Mouse (Mus musculus): ENCODE measurements around the gene Cacna2d2.

The Cacna2d2 gene

DNA sequence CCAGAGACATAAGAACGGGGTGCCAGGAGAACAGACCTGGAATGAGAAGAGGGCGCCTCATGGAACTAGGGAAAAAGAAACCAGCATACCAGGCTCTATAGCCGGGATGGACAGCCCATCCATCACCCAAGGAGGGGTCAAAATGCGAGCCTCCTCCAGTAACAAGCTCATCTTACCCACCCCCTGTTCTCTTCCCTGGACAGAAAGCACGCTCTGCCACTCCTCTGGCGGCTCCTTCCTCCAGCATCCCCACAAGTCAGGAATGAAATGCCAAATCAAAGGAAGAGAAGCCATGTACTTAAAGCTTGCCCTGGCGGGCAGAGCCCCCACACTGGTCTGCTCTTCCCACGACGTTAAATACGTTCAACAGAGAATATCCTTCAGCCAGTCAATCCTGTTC is 141.6 kb downstream of the Cacna2d2 start:
- no peak for DNase-seq (ENCODE audit: low spot score)

DNA sequence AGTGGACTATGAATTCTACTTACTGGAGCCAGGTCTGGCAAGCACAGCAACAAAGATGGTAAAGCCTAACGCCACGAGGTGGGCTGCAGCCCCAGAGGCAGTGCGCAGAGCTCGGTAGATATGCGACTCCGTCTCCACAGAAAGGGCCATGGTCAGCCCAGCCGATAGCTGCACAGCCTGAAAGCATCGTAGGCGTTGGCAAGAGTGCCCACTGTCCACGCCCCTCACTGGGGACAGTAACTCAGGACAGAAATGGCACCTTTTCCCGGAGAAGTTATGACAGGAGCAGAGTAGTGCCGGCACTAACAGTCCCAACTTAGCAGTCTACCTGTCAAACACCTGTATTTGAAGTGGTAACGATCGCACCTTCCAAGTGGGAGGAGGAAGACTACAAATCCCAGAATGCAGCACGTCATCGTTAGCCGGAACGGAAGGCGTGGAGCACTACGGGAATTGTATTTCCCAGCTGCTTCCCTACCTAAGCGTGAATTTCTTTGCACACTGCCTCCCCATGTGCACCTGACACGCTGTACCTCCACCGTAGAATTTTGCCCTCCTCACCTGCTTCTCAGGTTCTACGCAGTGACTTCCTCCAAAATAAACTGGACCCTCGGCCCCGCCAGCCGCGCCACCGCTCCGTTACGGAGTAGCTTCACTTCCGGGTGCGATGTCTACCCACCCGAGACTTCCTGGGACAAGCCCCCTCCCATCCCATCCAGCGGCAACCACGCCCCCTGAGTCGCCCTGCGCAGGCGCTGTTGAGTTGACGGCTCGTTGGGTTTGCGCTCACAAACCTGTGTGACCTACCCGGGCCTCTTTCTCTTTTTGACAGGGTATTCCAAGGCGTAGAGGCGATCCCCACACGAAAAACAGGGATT is 142.3 kb downstream of the Cacna2d2 start, which contains the start of the genes Cyb561d2 and Nprl2:
Gene Cyb561d2 (minus strand): TSS at position 720 of the 878 bp plus-strand sequence.
Gene Nprl2 (plus strand): TSS at position 753 of the 878 bp plus-strand sequence.
- DNase-seq (ENCODE audit: low spot score), result peak; percentile 95

DNA sequence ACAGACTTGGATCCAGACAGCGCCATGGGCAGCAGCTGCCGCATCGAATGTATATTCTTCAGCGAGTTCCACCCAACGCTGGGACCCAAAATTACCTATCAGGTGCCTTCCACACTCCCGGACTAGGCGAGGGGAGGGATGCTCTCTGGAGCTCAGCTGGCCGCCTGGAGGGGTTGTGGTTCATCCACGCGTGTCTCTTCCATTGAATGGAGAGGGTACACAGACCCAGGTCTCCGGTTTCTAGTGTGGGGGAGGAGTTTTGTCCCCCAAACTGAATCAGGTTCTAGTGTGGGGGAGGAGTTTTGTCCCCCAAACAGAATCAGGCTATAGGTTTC is 142.9 kb downstream of the Cacna2d2 start:
- no peak for DNase-seq (ENCODE audit: low spot score)

DNA sequence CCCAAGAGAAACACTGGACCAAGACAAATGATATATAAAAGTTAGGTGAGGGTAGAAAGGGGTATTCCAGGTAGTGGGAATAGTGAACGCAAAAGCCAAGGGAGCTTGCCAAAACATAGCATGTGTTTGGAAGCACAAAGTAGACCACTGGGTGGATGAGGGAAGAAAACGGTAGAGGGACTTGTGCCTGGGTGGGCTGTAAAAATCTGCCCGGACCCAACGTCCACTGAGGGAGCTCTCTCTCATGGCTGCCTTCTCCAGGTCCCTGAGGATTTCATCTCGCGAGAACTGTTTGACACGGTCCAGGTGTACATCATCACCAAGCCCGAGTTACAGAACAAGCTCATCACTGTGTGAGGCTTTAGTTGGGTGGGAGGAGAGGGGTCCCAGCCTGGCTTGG is 143.3 kb downstream of the Cacna2d2 start:
- peak; percentile 35 for DNase-seq (ENCODE audit: low spot score)

DNA sequence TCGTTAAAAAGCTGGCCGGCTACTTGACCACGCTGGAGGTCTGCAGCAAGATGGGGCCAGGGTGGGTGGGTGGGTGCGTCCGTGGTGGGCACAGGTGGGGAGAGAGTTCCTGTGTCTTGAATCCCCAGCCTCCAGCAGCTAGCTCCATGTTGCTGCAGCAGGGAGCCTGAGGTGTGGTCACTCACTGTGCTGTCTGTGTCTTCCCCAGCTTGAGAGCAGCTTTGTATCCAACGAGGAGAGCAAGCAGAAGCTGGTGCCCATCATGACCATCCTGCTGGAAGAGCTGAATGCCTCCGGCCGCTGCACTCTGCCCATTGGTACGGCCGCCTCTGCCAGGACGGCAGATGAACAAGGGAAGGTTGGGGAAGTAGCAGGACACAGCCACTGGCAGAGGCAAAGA is 143.9 kb downstream of the Cacna2d2 start:
- no peak for DNase-seq (ENCODE audit: low spot score)

DNA sequence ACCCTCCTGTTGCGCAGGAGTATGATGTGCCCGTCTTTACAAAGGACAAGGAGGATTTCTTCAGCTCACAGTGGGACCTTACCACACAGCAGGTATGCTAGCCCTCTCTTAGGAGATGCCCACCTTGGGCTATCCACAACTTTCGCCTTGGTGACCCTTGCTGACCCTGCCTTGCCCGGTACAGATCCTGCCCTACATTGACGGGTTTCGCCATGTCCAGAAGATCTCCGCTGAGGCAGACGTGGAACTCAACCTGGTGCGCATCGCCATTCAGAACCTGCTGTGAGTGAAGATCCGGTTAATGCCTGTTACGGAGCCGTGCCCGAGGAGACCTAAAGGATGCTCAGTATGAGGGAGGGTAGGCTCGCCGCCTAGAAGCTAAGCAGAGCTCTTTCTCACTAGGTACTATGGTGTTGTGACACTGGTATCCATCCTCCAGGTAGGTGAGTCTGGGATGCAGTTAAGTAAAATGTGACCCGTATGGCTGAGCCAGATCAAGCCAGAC is 144.8 kb downstream of the Cacna2d2 start:
- DNase-seq (ENCODE audit: low spot score), result no peak

DNA sequence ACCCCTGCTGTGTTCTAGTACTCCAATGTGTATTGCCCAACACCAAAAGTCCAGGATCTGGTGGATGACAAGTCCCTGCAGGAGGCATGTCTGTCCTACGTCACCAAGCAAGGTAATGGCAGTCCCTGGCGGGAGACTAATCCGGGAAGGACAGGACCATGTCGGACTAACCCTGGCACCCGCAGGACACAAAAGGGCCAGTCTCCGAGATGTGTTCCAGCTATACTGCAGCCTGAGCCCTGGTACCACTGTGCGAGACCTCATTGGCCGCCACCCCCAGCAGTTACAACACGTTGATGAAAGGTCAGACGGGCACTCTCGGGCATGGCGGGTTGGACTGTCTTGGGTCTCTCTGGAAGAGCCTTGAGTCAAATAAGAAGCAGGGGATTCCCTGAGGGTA is 145.3 kb downstream of the Cacna2d2 start:
- no peak for DNase-seq (ENCODE audit: low spot score)

DNA sequence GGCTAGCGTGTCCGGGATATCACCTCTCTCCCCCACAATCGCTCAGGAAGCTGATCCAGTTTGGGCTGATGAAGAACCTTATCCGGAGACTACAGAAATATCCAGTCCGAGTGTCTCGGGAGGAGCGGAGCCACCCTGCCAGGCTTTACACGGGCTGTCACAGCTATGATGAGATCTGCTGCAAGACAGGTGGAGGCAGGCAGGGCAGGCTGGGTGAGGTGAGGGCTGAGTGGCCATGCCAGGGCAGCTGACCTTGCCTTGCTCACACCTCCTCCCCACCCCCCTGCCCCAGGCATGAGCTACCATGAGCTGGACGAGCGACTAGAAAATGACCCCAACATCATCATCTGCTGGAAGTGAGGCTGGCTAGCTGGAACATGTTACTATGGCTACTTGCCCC is 145.8 kb downstream of the Cacna2d2 start:
- no peak for DNase-seq (ENCODE audit: low spot score)

DNA sequence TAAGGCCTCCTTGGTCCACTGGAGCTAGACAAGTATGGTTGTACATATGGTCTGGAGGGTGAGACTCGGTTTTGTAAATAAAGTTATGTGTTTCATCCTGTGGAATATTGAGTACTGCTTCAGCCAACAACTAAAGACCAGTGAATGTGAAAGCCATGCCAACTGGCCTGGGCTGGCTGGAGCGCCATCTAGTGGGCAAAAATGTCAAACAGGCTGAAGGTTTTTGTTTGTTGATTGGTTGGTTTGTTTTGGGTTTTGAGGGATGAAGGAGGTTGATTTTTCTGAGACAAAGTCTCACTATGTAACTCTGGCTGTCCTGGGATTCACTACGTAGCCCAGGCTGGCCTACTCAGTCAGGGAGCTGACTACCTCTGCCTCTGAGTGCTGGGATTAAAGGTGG is 146.2 kb downstream of the Cacna2d2 start:
- DNase-seq (ENCODE audit: low spot score), result peak; percentile 77

DNA sequence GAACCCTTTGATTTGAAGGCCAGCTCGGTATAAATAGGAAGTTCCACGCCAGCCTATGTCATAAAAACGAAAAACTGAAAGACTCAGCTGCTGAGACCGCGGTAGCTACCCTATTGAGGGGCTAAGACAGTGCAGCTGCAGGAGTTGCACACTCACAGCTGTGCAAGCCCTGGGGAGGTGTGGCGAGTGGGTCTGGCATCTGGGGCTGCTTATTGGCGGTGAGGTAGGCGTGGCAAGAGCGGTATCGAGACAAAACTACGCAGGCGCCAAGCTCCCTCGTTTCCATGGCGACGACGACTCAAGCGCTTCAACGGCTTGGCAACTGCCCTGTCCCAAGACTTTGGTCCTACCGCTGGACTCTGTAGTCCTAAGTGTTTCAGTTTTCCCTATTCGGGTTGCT is 147.6 kb downstream of the Cacna2d2 start, which contains the start of gene Zmynd10:
Gene Zmynd10 (plus strand): TSS at position 273 of the 400 bp plus-strand sequence.
- DNase-seq (ENCODE audit: low spot score), result peak; percentile 93

DNA sequence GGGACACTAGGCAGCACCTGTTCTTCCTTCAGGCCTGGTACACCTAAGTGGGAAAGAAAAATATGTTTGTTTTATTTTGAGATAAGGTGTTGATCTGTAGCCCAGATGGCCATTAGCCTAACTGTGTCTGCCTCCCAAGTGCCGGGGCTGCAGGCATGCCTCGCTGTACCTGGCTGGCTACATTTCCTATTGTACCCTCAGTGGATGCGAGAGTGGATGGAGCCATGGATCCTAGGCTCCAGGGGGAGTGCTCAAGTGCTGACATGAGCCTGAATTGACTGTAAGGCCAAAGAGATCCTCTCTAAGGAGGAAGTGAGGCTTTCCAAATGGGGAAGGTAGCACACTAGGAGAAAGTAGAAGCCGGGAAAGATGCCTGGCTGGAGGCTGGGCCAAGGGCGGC is 148.5 kb downstream of the Cacna2d2 start:
- DNase-seq (ENCODE audit: low spot score), result no peak

DNA sequence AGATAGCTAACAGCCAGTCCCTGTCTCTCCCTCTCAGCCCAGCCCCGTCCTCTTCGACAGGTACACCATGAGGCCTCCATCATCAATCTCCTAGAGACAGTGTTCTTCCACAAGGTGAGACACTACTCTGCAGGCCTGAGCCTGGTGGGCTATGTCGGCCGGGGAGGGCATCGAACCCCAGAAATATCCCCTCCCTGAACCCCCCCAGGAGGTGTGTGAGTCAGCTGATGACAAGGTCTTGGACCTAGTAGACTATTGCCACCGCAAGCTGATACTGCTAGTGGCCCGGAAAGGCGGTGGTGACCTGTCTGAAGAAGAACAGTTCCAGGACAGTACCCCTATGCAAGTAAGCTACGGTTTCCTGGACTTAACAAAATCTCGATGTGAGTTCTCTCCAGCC is 149.4 kb downstream of the Cacna2d2 start:
- no peak for DNase-seq (ENCODE audit: low spot score)

DNA sequence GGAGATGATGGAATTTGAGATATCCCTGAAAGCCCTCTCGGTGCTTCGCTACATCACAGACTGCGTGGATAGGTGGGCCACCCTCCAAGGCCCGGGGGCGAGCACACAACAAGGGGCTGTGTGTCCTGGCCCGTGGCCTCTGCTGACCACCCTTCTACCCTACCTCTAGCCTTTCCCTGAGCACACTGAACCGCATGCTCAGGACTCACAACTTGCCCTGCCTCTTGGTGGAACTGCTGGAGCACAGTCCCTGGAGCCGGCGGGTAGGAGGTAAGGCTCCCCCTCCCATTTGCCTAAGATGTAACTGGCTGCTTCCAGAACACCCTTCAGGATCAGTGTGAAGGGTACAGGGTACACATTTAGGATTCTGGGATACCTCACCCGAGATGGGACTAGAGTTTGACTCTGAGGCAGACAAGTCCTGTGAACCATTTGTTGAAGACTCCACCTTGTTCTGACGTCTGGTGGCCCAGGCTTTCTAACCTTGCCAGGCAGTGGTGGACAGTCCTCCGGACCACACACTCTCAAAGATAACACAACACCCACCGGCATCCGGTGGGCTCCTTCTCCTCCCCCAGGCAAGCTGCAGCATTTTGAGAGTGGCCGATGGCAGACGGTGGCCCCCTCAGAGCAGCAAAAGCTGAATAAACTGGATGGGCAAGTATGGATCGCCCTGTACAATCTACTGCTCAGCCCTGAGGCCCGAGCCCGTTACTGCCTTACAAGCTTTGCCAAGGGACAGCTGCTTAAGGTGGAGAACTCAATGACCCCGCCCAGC is 150.1 kb downstream of the Cacna2d2 start:
- no peak for DNase-seq (ENCODE audit: low spot score)

DNA sequence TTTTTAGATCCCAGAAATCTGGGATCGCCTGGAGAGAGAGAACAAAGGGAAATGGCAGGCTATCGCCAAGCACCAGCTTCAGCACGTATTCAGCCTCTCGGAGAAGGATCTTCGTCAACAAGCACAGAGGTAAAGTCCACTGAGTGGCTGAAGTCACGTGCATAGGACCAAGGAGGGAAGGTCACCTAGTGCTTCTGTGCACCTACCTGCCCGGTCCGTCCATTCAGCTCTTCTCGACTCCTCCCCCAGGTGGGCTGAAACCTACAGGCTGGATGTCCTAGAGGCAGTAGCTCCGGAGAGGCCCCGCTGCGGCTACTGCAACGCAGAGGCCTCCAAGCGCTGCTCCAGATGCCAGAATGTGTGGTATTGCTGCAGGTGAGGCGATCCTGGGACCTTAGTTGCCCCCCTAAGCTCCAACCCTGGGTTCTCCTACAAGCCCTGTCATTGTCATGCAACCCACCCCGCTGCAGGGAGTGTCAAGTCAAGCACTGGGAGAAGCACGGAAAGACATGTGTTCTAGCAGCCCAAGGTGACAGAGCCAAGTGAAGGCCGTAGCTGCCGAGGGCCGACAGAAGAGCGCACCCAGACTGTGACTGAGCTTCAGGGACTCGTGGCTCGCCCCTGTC is 151.2 kb downstream of the Cacna2d2 start:
- no peak for DNase-seq (ENCODE audit: low spot score)

DNA sequence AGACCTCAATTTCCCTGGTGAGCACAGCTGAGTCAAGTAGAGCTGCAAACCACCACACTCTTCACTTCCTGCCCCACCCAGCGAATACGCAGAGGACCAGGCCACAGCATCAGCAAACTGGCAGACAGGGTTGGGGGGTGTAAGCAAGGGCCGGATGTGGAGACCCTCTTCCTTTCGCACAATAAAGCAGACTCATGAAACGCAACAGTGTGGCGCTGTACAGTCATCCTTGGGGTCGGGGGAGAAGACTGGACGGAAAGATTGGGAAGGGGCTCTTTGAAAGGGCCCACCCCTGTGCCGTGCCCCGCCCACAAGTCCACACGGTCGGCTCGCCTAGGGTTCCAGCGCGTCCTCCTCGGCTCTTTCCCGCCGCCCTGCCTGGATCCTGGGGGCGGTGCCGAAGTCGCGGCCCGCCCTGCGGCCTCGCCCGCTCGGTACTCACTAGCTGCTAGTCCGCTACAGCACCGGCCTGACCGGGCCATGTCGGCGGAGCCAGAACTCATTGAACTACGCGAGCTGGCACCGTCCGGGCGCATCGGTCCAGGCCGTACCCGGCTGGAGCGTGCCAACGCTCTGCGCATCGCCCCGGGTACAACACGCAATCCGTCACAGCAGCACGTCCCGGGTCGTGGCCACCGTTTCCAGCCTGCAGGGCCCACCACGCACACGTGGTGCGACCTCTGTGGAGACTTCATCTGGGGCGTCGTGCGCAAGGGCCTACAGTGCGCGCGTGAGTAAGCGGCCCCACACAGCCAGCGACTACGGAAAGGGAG is 151.9 kb downstream of the Cacna2d2 start, which contains the start of gene Rassf1:
Gene Rassf1 (plus strand): TSS at position 439 of the 773 bp plus-strand sequence.
- peak; percentile 40 for DNase-seq (ENCODE audit: low spot score)

DNA sequence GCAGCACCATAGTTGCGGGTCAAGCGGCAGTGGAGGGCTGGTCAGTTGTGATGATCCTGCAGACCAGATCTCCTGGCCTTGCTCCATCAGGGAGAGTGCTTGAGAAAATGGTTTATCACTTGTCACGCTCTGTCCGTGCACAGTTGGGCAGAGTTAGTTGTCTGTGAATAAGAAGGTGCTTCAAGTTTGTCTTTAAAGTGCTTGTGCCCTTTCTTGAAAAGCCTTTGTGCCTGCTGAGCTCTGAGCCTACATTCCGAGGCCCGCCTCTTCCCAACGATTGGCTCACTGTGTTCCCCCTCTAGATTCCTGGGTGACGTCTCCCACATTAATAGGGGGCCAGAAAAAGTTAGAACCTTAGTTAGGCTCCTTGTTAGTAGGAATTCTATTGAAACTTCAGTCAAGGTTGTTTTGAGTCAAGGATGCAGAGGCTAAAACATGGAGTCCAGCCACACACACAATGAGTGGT is 152.5 kb downstream of the Cacna2d2 start:
- DNase-seq (ENCODE audit: low spot score), result no peak

DNA sequence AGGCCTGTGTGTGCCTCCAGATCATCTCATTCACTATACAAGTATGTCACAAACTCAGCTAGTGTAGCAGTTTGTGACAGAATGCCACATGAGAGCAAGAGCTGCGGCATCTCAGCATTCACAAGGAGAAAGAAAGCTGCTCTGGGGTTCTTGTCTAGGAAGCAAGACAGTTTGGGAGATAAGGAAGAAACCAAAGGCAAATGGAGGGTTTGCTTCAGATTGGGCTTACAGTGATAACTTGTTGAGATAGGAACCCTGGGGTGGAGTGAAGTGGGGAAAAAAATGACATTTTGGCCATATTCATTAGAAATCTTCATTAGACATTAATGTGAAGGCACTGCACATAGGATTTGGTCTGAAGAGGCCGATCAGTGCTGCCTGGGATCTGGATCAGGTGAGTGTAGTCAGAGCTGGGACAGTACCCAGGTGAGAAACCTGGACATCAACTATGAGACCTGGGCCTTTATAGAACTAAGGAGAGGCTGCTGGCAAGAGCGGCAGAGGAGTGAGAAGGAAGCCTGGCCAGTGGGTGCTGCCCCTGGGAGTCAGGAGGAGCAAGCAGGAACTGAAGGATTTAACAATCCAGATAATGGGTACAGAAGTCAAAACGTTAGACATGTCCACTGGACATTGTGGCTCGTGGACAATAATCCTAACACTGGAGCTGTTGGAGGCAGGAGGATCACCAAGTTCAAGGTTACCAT is 153.4 kb downstream of the Cacna2d2 start:
- no peak for DNase-seq (ENCODE audit: low spot score)

DNA sequence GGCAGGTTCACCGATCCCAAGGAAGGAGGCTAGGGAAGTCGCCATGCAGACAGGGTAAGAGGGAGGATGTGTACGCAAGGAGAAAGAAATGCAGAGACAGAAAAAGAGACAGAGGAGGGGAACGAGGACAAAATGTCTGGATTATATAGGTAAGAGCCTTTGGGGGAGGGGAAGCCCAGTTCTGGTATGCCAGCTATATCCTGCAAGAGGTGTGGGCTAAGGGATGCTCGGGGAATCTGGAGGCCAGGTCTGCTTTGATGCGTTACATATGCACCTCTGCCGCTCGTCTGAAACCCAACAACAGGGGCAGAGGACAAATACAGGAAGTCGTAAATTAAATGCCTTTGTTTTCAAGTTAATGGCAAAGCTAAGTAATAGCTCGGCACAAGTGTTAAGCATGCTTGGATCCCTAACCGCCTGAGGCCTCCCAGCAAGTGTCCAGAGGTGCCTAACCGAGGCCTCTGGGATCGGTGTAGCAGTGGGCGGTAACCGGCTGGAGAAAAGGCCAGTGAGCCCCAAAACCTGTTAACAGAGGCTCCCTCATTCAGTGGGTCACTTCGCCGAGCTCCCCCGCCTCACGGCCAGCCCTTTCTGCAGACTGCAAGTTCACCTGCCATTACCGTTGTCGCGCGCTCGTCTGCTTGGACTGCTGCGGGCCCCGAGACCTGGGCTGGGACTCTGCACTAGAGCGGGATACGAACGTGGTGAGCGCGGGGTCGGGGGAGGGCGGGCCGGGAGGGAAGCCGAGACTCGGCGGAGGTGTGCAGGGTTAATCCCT is 154.3 kb downstream of the Cacna2d2 start:
- peak; percentile 37 for DNase-seq (ENCODE audit: low spot score)

DNA sequence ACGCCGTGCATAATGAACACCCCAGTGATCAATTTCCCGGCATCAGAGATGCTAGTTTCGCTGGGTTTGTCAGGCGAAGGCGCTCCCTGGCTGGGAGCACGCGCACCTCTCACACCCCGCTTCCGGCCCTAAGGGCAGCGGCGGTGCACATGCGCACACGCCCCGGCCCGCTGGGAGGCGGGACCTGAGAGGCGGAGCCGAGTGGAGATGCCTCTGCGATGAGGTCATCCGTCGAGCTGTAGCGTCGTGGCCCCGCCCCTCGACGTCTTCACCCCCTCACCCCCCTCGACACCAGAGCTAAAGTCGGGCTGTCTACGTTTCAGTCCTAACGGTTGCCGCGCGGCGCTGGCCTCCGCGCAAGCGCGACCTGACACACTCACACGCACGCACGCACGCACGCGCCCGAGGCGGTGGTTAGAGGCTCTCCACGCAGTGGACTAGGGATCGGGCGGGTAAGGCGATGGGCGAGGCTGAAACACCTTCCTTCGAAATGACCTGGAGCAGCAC is 155.0 kb downstream of the Cacna2d2 start:
- DNase-seq (ENCODE audit: low spot score), result peak; percentile 98

DNA sequence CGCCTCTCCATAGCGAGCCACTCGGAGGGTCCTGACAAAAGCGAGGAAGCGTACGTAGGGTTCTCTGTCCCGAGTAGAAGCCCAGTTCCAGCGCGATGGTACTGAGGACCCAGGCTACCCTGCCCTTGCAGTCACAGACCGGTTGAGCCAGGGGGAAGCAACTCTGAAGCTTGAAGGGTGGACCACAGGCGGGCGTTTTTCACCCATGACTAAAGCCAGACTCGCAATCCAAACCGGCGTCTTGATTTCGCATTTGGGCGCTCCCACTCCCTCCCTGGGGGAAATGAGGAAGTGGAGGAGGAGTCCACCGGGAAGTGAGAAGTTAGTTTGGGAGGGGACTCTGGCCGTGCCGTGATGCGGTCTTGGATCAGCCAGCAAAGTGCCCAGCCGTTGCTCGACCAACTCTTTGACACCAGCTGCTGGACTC is 155.6 kb downstream of the Cacna2d2 start:
- DNase-seq (ENCODE audit: low spot score), result peak; percentile 64

Data from MN1 (cell line).